In genomic region chr16:11040603-11041002, GRCm38 (mm10) we compare ENCODE assay signal across 19 mouse cellular contexts.
"Had no signal": no experiment of that assay in that cellular context is flagged by ENCODE, and none has a peak within 500 bp of the region (broad histone marks: within the 10 kb centered on the region; RNA-seq: fewer than 3 reads in every experiment).

No protein-coding gene starts in this region.

- H3K9me3 ChIP-seq: liver, embryonic 12.5 days; midbrain, embryonic 10.5 days; midbrain, embryonic 12.5 days had no signal

- H3K4me2 ChIP-seq: liver, embryonic 12.5 days; lung, embryonic 14.5 days; midbrain, embryonic 12.5 days had no signal

- H3K4me1 ChIP-seq: liver, embryonic 12.5 days; midbrain, embryonic 12.5 days had no signal

- H3K9ac ChIP-seq: liver, embryonic 12.5 days; liver, embryonic 14.5 days; lung, embryonic 14.5 days; midbrain, embryonic 12.5 days had no signal

- H3K4me3 ChIP-seq: liver, embryonic 12.5 days; midbrain, embryonic 10.5 days; midbrain, embryonic 12.5 days; myocyte had no signal

- H3K27me3 ChIP-seq: midbrain, embryonic 12.5 days had no signal

- ATAC-seq: liver, embryonic 12.5 days; midbrain, embryonic 16.5 days had no signal

- H3K27ac ChIP-seq: liver, embryonic 12.5 days; liver, embryonic 14.5 days; midbrain, embryonic 10.5 days; midbrain, embryonic 12.5 days had no signal

- DNase-seq: lung, adult 18-20 months; lung, embryonic 14.5 days; lung, postnatal 10 days; lung, postnatal 4 days; midbrain, embryonic 14.5 days; retina, postnatal 1 day; right cerebral cortex, adult 18-20 months; right cerebral cortex, postnatal 25 days; right cerebral cortex, postnatal 4 days; spleen, adult 18-20 months; thymus, adult 18-20 months; thymus, postnatal 14 days; thymus, postnatal 4 days had no signal

- H3K36me3 ChIP-seq: liver, embryonic 12.5 days; midbrain, embryonic 10.5 days; midbrain, embryonic 12.5 days had no signal
